Mouse (Mus musculus) thymus, postnatal 0 days (tissue): Measurements from ENCODE around the gene Rbbp6. TPM values are rescaled to one million over a fixed set of nuclear protein-coding genes. Genes with fewer than 3 reads are reported as not detected.

Experiments used
- DNase-seq: peaks from one replicate; pipeline ENCODE4 v3.0.0-alpha.2; 2015; ENCODE audit warnings: low spot score
- polyA plus RNA-seq: library from polyadenylated mRNA; unstranded; fragments of >200 nt; fragmentation: Nextera tagmentation; extraction: Ambion mirVana; gene quantifications from 2 replicates; pipeline ENCODE4 v1.2.1, GENCODE M21; 2015

The Rbbp6 gene
- polyA plus RNA-seq, 1 experiment from 2014 or later = 33.9 TPM

GRCm38 (mm10) chr7:122970119-122970781 lies 4.8 kb downstream of the Rbbp6 start:
- DNase-seq = peak; percentile 43

- peak; percentile 17 for DNase-seq
These were observed 5.5 kb downstream of the Rbbp6 start for GRCm38 (mm10) chr7:122970864-122971420.

DNA sequence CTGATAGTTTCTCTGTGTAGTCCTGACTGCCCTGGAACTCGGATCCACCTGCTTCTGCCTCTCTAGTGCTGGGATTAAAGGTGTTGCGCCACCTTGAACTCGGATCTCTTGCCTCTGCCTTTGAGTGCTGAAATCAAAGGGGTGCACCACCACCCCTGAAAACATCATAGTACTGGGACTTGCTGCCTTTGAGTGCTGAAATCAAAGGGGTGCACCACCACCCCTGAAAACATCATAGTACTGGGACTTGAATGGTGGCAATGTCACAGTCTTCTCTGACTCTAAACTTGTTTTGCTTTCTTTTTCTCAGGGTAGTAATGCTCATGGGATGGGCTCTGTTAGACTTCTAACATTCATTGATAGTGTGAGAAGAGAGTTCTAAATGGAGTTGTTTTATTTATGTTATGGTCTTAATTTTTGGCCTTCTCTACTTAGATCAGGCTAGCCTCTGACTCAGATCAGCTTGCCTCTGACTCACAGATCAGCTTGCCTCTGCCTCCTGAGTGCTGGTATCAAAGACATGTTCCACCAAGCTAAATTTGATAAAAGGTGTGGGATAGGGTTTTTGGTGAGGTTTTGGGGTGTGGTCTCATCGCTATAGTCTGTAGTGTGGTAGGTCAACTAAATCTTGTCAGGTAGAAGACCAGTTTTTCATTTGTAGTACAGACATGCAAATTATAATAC lies 6.7 kb downstream of the Rbbp6 start:
- DNase-seq = peak; percentile 39

DNA sequence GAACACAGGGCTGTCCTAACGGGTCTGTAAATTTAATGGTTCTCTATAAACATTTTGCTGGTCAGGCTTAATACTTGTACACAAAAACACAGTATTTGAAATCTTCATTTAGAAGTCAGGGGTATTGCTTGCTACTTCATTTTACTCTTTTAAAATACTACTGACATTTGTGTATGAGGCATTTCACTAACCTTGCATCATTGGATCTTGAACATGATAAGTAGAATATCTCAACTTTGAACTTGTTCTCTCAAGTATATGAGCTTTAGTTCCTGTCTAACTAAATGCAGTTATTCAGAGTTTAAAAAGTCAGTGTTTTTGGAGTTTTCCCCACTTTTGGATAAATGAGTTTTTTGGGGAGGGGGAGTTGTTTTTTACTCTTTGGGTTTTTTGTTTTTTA lies 14.0 kb downstream of the Rbbp6 start:
- DNase-seq = no peak

- no peak for DNase-seq
These were observed 32.7 kb downstream of the Rbbp6 start for GRCm38 (mm10) chr7:122998189-122998588.

- no peak for DNase-seq
These were observed 34.4 kb downstream of the Rbbp6 start for GRCm38 (mm10) chr7:122999871-123000396.

DNA sequence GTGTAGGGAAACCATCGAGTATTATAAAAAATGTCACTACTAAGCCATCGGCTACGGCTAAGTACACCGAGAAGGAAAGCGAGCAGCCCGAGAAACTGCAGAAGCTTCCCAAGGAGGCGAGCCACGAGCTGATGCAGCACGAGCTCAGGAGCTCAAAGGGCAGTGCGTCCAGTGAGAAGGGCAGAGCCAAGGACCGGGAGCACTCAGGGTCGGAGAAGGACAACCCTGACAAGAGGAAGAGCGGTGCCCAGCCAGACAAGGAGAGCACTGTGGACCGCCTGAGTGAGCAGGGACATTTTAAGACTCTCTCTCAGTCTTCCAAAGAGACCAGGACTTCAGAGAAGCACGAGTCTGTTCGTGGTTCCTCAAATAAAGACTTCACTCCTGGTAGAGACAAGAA lies 35.3 kb downstream of the Rbbp6 start:
- DNase-seq = no peak

GRCm38 (mm10) chr7:123001341-123002027 lies 36.0 kb downstream of the Rbbp6 start:
- no peak for DNase-seq

DNA sequence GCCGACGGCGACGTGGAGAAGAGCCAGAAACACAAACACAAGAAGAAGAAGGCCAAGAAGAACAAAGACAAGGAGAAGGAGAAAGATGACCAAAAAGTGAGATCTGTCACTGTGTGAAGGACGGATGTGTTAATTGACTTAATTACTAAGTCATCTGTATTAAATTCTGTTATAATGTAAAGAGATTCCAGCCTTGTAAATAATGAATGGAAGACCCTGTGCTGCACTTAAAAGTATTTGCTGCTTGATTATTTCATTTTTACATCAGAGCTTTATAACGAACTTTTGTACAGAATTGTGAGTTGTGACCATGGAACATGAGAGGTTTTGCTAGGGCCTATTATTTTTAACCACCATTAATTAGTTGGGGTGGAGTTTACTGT lies 36.5 kb downstream of the Rbbp6 start:
- no peak for DNase-seq

- no peak for DNase-seq
These were observed 37.7 kb downstream of the Rbbp6 start for GRCm38 (mm10) chr7:123003207-123003606.

DNA sequence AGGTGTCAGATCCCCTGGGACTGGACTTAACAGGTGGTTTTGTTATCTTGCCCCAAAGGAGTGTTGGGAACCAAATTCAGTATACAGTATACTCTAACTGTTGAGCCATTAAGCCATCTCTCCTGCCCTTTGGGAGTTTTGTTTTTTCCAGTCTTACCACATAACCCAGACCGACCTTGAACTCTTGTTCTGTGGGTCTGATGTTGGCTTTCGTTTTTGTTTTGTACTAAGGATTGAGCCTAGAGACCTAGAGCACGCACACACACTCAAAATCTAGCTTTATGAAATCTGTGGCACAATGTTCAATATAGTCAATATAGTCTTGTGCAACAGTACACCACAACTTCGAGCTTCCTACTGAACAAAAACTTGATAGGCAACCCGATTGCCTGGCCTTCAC lies 39.0 kb downstream of the Rbbp6 start:
- no peak for DNase-seq

- DNase-seq = no peak
These were observed 40.8 kb downstream of the Rbbp6 start for GRCm38 (mm10) chr7:123006251-123006650.

DNA sequence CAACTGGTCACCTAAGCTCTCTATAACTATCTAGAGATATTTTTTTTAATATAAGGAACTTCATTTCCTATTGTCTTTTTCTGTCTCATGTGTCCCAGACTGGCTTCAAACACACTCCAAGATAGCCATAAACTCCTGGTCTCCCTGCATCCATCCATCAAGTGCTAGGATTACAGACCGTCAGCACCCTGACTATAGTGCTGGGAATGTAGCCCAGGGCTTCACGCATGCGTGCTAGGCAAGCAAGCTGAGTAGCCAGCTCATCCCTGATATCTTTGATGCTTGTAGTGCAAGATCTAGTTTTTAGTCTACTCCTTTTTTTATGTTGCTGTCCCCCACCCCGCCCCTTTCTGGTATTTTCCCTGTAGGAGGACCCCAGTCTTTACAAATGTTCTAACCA lies 42.3 kb downstream of the Rbbp6 start:
- no peak for DNase-seq

DNA sequence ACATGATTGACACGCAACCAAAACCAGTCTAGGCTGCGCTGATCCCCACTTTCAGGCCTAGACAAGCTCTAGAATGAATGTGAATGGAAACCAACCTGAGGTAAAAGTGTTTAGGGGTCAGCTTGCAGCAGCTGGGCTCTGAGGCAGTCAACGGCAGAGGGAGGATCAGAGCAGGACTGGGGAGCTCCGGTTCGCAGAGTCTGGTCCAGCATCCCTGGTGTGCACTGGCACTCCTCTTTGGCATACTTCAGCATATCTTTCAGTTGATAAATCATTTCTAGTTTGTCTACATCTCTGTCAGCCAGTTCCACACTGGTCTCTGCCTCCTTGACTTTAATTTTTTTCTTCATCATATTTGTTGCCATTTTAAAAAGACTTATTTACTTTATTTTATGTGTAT lies 48.0 kb downstream of the Rbbp6 start:
- no peak for DNase-seq

DNA sequence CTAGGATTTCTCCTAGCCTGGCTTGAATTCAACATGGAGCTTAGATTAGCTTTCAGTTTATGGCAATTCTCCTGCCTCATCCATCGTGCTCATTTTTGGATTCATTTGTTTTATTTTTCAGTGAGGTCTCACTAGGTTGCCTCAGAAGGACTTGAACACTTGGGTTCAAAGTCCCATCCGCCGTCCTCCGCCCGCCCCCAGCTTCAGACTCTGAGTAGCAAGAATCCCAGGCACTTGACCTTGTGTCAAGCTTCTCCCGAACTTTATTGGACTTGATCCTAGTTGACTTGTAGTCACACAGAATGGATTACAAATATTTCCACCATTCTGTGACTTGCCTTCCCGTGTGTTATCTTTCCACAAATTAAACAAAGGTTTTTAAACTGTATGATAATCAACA lies 49.2 kb downstream of the Rbbp6 start:
- DNase-seq = no peak

GRCm38 (mm10) chr7:123017627-123018026 lies 52.1 kb downstream of the Rbbp6 start:
- peak; percentile 49 for DNase-seq

DNA sequence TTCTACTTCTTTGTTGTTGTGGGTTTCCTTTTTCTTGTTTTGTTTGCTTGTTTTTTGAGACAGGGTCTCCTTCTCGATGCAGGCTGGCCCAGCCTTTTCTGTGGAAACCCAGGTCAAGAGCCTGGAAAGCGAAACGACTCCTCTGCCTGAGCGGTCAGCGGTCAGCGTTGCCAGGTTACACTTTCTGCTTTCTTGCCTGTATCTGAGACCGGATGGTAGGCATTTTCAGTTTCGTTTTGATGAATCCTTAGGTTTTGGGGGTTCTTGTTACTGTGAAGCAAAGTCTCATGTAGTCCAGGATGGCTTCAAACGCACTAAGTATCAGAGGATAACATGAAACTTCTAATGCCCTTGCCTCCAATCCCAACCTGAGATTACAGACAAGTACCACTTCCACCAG lies 59.6 kb downstream of the Rbbp6 start:
- no peak for DNase-seq

DNA sequence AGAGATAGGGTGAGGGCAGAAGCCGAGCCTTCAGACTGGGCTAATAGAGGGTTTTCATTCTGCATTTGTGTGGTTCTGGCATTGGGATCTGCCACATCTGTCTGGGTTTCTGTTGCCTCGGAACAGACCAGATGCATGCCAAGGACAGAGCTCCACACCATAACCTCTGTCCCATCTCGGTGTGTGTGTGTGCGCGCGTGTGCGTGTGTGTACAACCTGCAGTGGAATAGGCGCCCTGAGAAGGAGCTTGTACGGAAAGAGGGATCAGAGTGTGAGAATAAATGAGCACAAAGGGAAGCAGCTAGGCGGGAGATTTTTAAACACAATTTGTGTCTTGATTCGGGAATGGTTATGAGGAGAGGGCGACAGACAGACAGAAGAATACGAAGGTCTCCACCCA lies 64.8 kb downstream of the Rbbp6 start:
- DNase-seq = no peak

- DNase-seq = no peak
These were observed 65.3 kb downstream of the Rbbp6 start for GRCm38 (mm10) chr7:123030709-123031181.

DNA sequence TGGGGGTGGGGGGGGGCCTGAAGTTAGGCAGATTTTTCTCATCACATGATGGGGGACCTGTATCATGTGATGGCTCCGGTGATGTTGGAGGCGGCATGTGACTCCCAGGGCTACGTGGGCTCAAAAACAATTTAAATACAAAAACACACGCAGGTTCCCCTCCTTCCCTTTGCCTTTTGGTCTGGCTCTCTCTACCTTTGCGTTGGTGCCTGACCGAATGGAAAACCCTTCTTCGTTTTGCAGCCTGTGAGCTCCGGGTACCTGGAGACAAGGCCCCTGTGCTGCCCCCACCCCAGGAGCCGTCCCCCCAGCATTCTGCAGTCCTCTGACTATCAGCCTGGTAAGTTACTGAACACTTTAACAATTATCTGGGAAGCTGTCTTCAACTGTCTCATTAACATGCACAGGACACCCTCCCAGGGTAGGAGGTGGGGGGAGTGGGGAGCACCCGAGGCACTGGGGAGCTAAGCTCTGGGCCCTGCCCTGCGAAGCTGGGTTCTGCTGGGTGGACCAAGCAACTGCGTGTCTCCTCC lies 65.8 kb downstream of the Rbbp6 start:
- DNase-seq = no peak

- DNase-seq = no peak
These were observed 69.8 kb downstream of the Rbbp6 start for GRCm38 (mm10) chr7:123035314-123035713.

GRCm38 (mm10) chr7:123039302-123039701 lies 73.8 kb downstream of the Rbbp6 start:
- peak; percentile 20 for DNase-seq
